Mouse (Mus musculus) testis, adult 10 weeks (tissue): ENCODE measurements around the gene Rbm4b. TPM values are rescaled to one million over a fixed set of nuclear protein-coding genes. Genes with fewer than 3 reads are reported as not detected.

Experiments
- polyA plus RNA-seq: library from polyadenylated mRNA; stranded (reverse); fragments of 350-450 nt; fragmentation: Illumina TruSeq; extraction: RNeasy Lipid Tissue Mini Kit (QIAGEN cat#74804); gene quantifications from one replicate; pipeline ENCODE4 v1.2.3, GENCODE M21; 2014; ENCODE audit warnings: low read depth, low replicate concordance

Rbm4b gene
- 73.0 TPM for polyA plus RNA-seq

GRCm38 (mm10) chr19:4756193-4756911 is at the start of gene Rbm4b:
Rbm4b (plus strand) TSS chr19:4756497.

GRCm38 (mm10) chr19:4711098-4711600 is 45.1 kb upstream of the Rbm4b start, which contains the start of gene Sptbn2:
Sptbn2 (plus strand) TSS chr19:4711167.

GRCm38 (mm10) chr19:4793831-4794422 is 37.6 kb downstream of the Rbm4b start, which contains the start of gene Rbm4:
Rbm4 (minus strand) TSS chr19:4793901.

GRCm38 (mm10) chr19:4811063-4811908 is 55.0 kb downstream of the Rbm4b start, which contains the start of the genes Gm21992 and Rbm14:
Gm21992 (minus strand) TSS chr19:4811612.
Rbm14 (minus strand) TSS chr19:4811634.

Other genes with a start within 250 kb of the Rbm4b start
- 0.39 TPM for gene Pcx, start 246.0 kb upstream of the Rbm4b start, polyA plus RNA-seq
- not detected for gene Lrfn4, start 140.8 kb upstream of the Rbm4b start, polyA plus RNA-seq
- gene Rce1, start 130.9 kb upstream of the Rbm4b start, polyA plus RNA-seq, result 2.3 TPM
- gene Gm960, start 57.8 kb upstream of the Rbm4b start, polyA plus RNA-seq, result 1.9 TPM
- gene Sptbn2, start 45.3 kb upstream of the Rbm4b start, polyA plus RNA-seq, result 0.13 TPM
- gene Rbm4, start 37.4 kb downstream of the Rbm4b start, polyA plus RNA-seq, result 11.1 TPM
- 4.2 TPM for gene Gm21992, start 55.1 kb downstream of the Rbm4b start, polyA plus RNA-seq
- gene Rbm14, start 55.1 kb downstream of the Rbm4b start, polyA plus RNA-seq, result 7.7 TPM
- 1.5 TPM for gene Ccs, start 82.8 kb downstream of the Rbm4b start, polyA plus RNA-seq
- gene Ccdc87, start 82.9 kb downstream of the Rbm4b start, polyA plus RNA-seq, result 31.7 TPM
- 10.1 TPM for gene Ctsf, start 98.6 kb downstream of the Rbm4b start, polyA plus RNA-seq
- gene Actn3, start 121.4 kb downstream of the Rbm4b start, polyA plus RNA-seq, result 0.50 TPM
- gene Zdhhc24, start 122.2 kb downstream of the Rbm4b start, polyA plus RNA-seq, result 6.2 TPM
- gene Bbs1, start 150.1 kb downstream of the Rbm4b start, polyA plus RNA-seq, result 10.4 TPM
- 3.0 TPM for gene Dpp3, start 171.8 kb downstream of the Rbm4b start, polyA plus RNA-seq
- gene Peli3, start 186.6 kb downstream of the Rbm4b start, polyA plus RNA-seq, result 0.28 TPM
- gene Mrpl11, start 205.7 kb downstream of the Rbm4b start, polyA plus RNA-seq, result 36.5 TPM
- 0.14 TPM for gene Npas4, start 233.8 kb downstream of the Rbm4b start, polyA plus RNA-seq